Mouse (Mus musculus) CH12.LX (cell line): ENCODE results near the gene Psma6.

Experiments
- CHD1 ChIP-seq: IDR thresholded peaks from 2 replicates; pipeline ENCODE4 v1.6.1; 2012; ENCODE audit warnings: low read depth, low read length, improper control_type of control experiment, inconsistent platforms
- CHD2 ChIP-seq: IDR thresholded peaks from 2 replicates; pipeline ENCODE4 v1.6.1; 2011; ENCODE audit warnings: low read length, improper control_type of control experiment
- CTCF ChIP-seq, 2 experiments: IDR thresholded peaks in 1 of 2; conservative IDR thresholded peaks in 1 of 2; 2 replicates each; pipeline ENCODE4 v1.5.1; 2011 to 2012; ENCODE audit warnings: low read depth in 2 of 2, low read length in 2 of 2, improper control_type of control experiment in 1 of 2, inconsistent platforms in 1 of 2, mild to moderate bottlenecking in 1 of 2, moderate library complexity in 1 of 2
- EP300 ChIP-seq: IDR thresholded peaks from 2 replicates; pipeline ENCODE4 v1.6.1; 2011; ENCODE audit warnings: low read length, improper control_type of control experiment
- JUN ChIP-seq: IDR thresholded peaks from 2 replicates; pipeline ENCODE4 v1.6.1; 2011; ENCODE audit warnings: low read depth, mild to moderate bottlenecking, low read length, improper control_type of control experiment, moderate library complexity; ENCODE audit not compliant: insufficient read depth
- MAFK ChIP-seq: IDR thresholded peaks from 2 replicates; pipeline ENCODE4 v1.6.1; 2011; ENCODE audit warnings: low read length, improper control_type of control experiment; ENCODE audit not compliant: insufficient replicate concordance
- MXI1 ChIP-seq: IDR thresholded peaks from 2 replicates; pipeline ENCODE4 v1.6.1; 2011; ENCODE audit warnings: mild to moderate bottlenecking, low read depth, low read length, improper control_type of control experiment
- MYC ChIP-seq: IDR thresholded peaks from 2 replicates; pipeline ENCODE4 v1.6.1; 2011; ENCODE audit warnings: low read depth, mild to moderate bottlenecking, improper control_type of control experiment, low read length
- POLR2A ChIP-seq: IDR thresholded peaks from 2 replicates; pipeline ENCODE4 v1.6.1; 2011; ENCODE audit warnings: low read depth, mild to moderate bottlenecking, improper control_type of control experiment, low read length
- USF1 ChIP-seq: IDR thresholded peaks from 2 replicates; pipeline ENCODE4 v1.6.1; 2014; ENCODE audit warnings: low read depth, mild to moderate bottlenecking, inconsistent platforms, low read length, improper control_type of control experiment
- ZC3H11A ChIP-seq: IDR thresholded peaks from 2 replicates; pipeline ENCODE4 v1.6.1; 2012; ENCODE audit warnings: low read depth, mild to moderate bottlenecking, inconsistent platforms, low read length, improper control_type of control experiment
- ZMIZ1 ChIP-seq: IDR thresholded peaks from 2 replicates; pipeline ENCODE4 v1.6.1; 2012; ENCODE audit warnings: low read depth, mild to moderate bottlenecking, inconsistent platforms, low read length, improper control_type of control experiment

GRCm38 (mm10) chr12:55435080-55435479, 51.1 kb downstream of the Psma6 start:
- TF ChIP-seq CTCF (conservative IDR thresholded peaks at IDR 0.05 in 1 of 2, IDR thresholded peaks at IDR 0.05 in 1 of 2; ENCODE audit: low read depth in 2 of 2, low read length in 2 of 2): no peak
- TF ChIP-seq POLR2A: peak; percentile 63
- TF ChIP-seq ZMIZ1: 0 out of 2 replicates have a peak, but pooled peaks have one; percentile 33
- TF ChIP-seq USF1: no peak
- no peak for TF ChIP-seq MYC
- no peak for TF ChIP-seq CHD1
- no peak for TF ChIP-seq JUN
- no peak for TF ChIP-seq CHD2
- no peak for TF ChIP-seq ZC3H11A
- TF ChIP-seq EP300: no peak
- no peak for TF ChIP-seq MAFK
- TF ChIP-seq MXI1: no peak
